Mouse (Mus musculus) cerebellum, postnatal 14 days (tissue): ENCODE results near the gene Stard7.
"Not testable (repeated sequence)": the region's sequence is repeated elsewhere in the genome, so short reads cannot be mapped to it uniquely, and the experiment has no call there.

Source experiments
- DNase-seq, 2 experiments: peaks; one replicate each; pipeline ENCODE4 v3.0.0; 2021; ENCODE audit warnings: mixed read lengths in 2 of 2

Stard7 gene

GRCm38 (mm10) chr2:127275551-127276320, 5.7 kb downstream of the Stard7 start:
- no peak for DNase-seq

GRCm38 (mm10) chr2:127278162-127278561, 8.1 kb downstream of the Stard7 start:
- no peak for DNase-seq

- no peak for DNase-seq
These were observed 22.2 kb downstream of the Stard7 start for GRCm38 (mm10) chr2:127292250-127292649.

- DNase-seq = no peak
These were observed 27.2 kb downstream of the Stard7 start for GRCm38 (mm10) chr2:127297001-127297805.

- DNase-seq = no peak
These were observed 28.0 kb downstream of the Stard7 start for GRCm38 (mm10) chr2:127298056-127298455.

GRCm38 (mm10) chr2:127300701-127301100, 30.7 kb downstream of the Stard7 start:
- DNase-seq = no peak

GRCm38 (mm10) chr2:127301883-127302282, 31.9 kb downstream of the Stard7 start:
- DNase-seq = no peak

GRCm38 (mm10) chr2:127304192-127304591, 34.2 kb downstream of the Stard7 start:
- not testable (repeated sequence) for DNase-seq

GRCm38 (mm10) chr2:127304609-127305210, 34.7 kb downstream of the Stard7 start:
- no peak for DNase-seq

GRCm38 (mm10) chr2:127306123-127306522, 36.1 kb downstream of the Stard7 start:
- no peak for DNase-seq

- no peak for DNase-seq
These were observed 37.2 kb downstream of the Stard7 start for GRCm38 (mm10) chr2:127307179-127307578.

GRCm38 (mm10) chr2:127308660-127309059, 38.6 kb downstream of the Stard7 start:
- DNase-seq = no peak

- no peak for DNase-seq
These were observed 40.2 kb downstream of the Stard7 start for GRCm38 (mm10) chr2:127310246-127310645.

GRCm38 (mm10) chr2:127310685-127311084, 40.7 kb downstream of the Stard7 start:
- no peak for DNase-seq

- no peak for DNase-seq
These were observed 41.2 kb downstream of the Stard7 start for GRCm38 (mm10) chr2:127311193-127311592.

GRCm38 (mm10) chr2:127312801-127313200, 42.8 kb downstream of the Stard7 start:
- no peak for DNase-seq

- no peak for DNase-seq
These were observed 43.9 kb downstream of the Stard7 start for GRCm38 (mm10) chr2:127313878-127314277.

GRCm38 (mm10) chr2:127314467-127315154, 44.6 kb downstream of the Stard7 start:
- DNase-seq = no peak

- no peak for DNase-seq
These were observed 45.1 kb downstream of the Stard7 start for GRCm38 (mm10) chr2:127315155-127315470.

GRCm38 (mm10) chr2:127316431-127316830, 46.4 kb downstream of the Stard7 start:
- no peak for DNase-seq

GRCm38 (mm10) chr2:127318136-127318535, 48.1 kb downstream of the Stard7 start:
- DNase-seq = no peak

- no peak for DNase-seq
These were observed 49.1 kb downstream of the Stard7 start for GRCm38 (mm10) chr2:127319071-127319470.

GRCm38 (mm10) chr2:127322671-127323285, 52.8 kb downstream of the Stard7 start:
- DNase-seq = no peak
